Mouse (Mus musculus) cerebellum, adult 2 months (tissue): ENCODE measurements around the gene Olfr464. TPM values are rescaled to one million over a fixed set of nuclear protein-coding genes. Genes with fewer than 3 reads are reported as not detected.
"Not testable (repeated sequence)": the region's sequence is repeated elsewhere in the genome, so short reads cannot be mapped to it uniquely, and the experiment has no call there.

Experiments
- DNase-seq, 2 experiments: peaks; one replicate each; pipeline ENCODE4 v3.0.0; 2021
- H3K27ac ChIP-seq: fragments of 200-500 bp; 2 replicates; pipeline ENCODE4 v1.5.1; 2012; ENCODE audit warnings: low read length, control low read depth, inconsistent platforms; ENCODE audit not compliant: insufficient read depth
- H3K27me3 ChIP-seq: fragments of 200-500 bp; 2 replicates; pipeline ENCODE4 v1.6.1; 2012; ENCODE audit warnings: inconsistent platforms, mild to moderate bottlenecking, low read length, moderate library complexity; ENCODE audit not compliant: control insufficient read depth, insufficient read depth
- H3K4me1 ChIP-seq: fragments of 200-500 bp; 2 replicates; pipeline ENCODE4 v1.6.1; 2011; ENCODE audit warnings: low read length; ENCODE audit not compliant: control insufficient read depth, insufficient read depth
- H3K4me3 ChIP-seq: fragments of 200-500 bp; replicated peaks from 2 replicates; pipeline ENCODE3; 2011; ENCODE audit warnings: mild to moderate bottlenecking, low read depth, low read length, control low read depth; ENCODE audit not compliant: insufficient read depth
- CTCF ChIP-seq: fragments of 200-500 bp; IDR thresholded peaks from 2 replicates; pipeline ENCODE4 v1.5.1; 2011; ENCODE audit warnings: low read depth, mild to moderate bottlenecking, control low read depth, low read length, moderate library complexity, borderline replicate concordance; ENCODE audit not compliant: insufficient read depth
- POLR2A ChIP-seq: fragments of 200-500 bp; IDR thresholded peaks from 2 replicates; pipeline ENCODE4 v1.6.1; 2011; ENCODE audit warnings: low read length, control low read depth, borderline replicate concordance; ENCODE audit not compliant: insufficient read depth
- WGBS: fragments of 180-500 bp; shearing (Covaris S2); methylation state at CpG from one replicate; pipeline ENCODE4 v1.1.7; 2018; 5-methylcytosine and 5-hydroxymethylcytosine counted together
- polyA plus RNA-seq: library from polyadenylated mRNA; depleted of rRNA; stranded (reverse); fragments of >200 nt; gene quantifications from 2 replicates; pipeline ENCODE4 v1.2.3, GENCODE M21; 2012; rRNA removed

Gene Olfr464
- polyA plus RNA-seq, 1 experiment, result not detected

DNA sequence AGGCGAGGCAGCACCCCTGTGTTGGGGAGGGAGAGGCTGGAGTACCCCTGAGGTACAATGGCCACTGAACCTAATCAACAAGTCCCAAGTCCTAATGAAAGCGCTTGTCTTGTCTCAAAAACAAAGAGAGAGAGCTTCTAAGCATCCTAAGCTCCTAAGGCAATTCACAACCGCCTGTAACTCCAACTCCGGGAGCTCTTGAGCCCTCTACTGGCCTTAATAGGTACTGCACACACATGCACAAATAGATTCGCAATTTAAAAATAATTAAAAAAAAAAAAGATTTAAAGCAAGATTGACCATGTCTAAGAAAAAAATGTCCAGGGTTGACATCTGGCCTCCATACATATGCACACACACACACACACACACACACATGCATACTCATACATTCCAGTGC is 37.3 kb downstream of the Olfr464 start:
- H3K4me1 ChIP-seq, result no peaks in the 10 kb centered on the region
- H3K27me3 ChIP-seq, result no peaks in the 10 kb centered on the region
- DNase-seq, result no peak
- TF ChIP-seq CTCF (peak; percentile 31; the same call in 1 of the 2 replicates), POLR2A (no peak)
- no peak overlapping the region for H3K27ac ChIP-seq
- H3K4me3 ChIP-seq, result no peak overlapping the region
- 35% methylated on average over 5 of the region's 5 CpGs for WGBS

DNA sequence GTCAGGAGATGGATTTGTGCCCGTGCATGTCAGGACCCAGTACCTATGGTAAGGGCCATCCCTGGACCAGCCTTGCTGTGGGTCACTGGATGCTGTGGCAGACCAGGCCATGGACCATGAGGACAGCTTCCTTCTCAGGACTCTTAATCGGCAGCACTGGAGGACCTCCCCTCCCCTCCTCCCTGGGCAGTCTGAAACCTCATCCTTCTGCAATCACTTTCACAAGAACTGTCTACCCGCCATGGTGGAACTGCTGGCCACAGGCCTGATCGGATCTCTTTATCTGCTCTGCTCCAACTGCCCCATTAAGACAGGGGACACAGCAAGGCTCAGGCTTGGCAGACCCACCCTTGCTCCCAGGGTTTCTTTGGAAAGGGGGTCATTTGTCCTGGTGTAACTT is 39.1 kb downstream of the Olfr464 start:
- H3K27me3 ChIP-seq, result no peaks in the 10 kb centered on the region
- TF ChIP-seq CTCF (no peak), POLR2A (no peak)
- 63% methylated on average over 4 of the region's 4 CpGs for WGBS
- DNase-seq, result no peak
- no peak overlapping the region for H3K4me3 ChIP-seq
- no peaks in the 10 kb centered on the region for H3K4me1 ChIP-seq
- no peak overlapping the region for H3K27ac ChIP-seq

DNA sequence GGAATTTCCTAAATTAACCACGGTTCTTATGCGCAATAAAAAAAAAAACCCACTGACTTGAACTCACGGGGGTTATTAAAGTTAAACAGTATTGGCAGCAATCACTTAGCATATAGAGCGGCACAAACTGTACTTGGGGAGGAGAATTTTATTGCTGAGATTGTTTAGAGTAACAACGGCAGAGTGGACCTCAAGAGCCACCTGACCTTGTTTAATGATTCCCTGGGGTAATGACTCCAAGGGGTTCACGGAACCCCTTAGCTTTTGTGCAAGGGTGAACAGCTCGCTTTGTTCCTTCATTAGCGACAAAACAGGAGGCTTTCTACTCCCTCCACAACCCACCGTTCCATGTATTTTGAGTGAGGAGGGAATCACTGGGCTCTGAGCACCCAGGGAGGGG is 40.9 kb downstream of the Olfr464 start:
- TF ChIP-seq CTCF, result no peak
- no peak for TF ChIP-seq POLR2A
- Histone ChIP-seq H3K4me1 (no peaks in the 10 kb centered on the region), H3K4me3 (no peak overlapping the region), H3K27me3 (no peaks in the 10 kb centered on the region), H3K27ac (no peak overlapping the region)
- WGBS, result 75% methylated on average over 9 of the region's 9 CpGs
- DNase-seq, result no peak

DNA sequence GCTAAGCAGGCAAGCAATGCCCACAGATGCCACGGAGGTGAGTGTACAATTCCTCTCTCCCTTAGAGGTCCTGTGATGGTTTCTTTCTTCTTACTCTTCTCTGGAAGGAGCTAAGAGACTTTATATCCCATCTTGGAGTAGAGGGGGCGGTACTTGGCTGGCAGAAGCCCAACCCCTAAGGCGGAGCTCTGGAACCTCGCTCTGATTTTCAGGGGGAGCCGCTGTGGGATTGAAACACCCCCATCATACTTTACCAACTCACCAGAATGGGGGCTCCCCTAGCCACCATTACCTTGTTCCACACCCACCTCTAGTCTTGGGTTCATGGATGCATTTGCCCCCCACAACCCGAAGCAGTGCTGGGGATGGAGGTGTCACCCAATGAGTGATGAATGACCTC is 45.3 kb downstream of the Olfr464 start, which contains the start of gene Epx:
Epx (minus strand) TSS at position 101 of the 400 bp plus-strand sequence.
- no peaks in the 10 kb centered on the region for H3K27me3 ChIP-seq
- no peak within 1 kb of the TSS for H3K27ac ChIP-seq
- no peaks in the 10 kb centered on the region for H3K4me1 ChIP-seq
- WGBS, result 85% methylated on average over 6 of the region's 6 CpGs
- no peak within 1 kb of the TSS for H3K4me3 ChIP-seq
- DNase-seq, result no peak
- no peak for TF ChIP-seq POLR2A
- no peak for TF ChIP-seq CTCF

DNA sequence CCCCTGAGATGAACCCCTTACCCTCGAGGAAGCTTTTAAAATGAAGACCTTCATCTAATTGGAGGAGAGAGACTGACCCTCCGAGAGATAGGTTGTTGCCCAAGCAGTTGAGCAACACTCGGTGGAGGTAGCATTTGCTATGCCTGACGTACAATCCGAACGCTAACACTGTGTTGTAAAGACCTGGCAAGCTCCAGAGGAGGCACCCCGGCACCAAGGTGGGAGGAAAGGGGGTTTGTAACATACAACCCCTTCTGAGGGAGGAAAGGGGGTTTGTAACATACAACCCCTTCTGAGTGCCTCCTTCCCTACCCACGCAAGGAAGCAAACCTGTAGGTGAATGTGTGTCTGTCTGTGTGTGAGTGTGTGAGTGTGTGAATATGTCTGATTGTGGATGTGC is 49.0 kb downstream of the Olfr464 start:
- Histone ChIP-seq H3K4me3 (no peak overlapping the region), H3K27ac (no peak overlapping the region), H3K27me3 (no peaks in the 10 kb centered on the region), H3K4me1 (no peaks in the 10 kb centered on the region)
- 26% methylated on average over 8 of the region's 8 CpGs for WGBS
- TF ChIP-seq POLR2A, result no peak
- TF ChIP-seq CTCF, result no peak
- DNase-seq, result no peak

DNA sequence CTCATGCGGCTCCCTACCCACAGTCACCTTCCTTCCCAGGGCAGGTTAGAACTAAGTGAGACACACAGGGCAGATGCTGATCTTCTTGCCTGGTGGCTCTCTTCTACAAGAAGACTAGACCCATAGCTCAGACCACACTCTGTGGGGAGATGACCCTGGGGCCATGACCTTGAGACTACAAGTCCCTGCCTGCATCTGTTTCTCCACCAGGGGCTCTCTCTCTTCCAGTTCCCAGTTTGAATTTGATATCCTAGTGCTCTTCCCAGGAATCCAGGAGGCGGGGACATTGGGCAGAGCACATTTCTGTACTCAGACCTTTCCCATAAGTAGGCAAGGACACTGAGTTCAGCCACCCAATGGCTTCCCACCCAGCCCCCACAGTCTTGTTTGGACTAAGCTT is 50.7 kb downstream of the Olfr464 start:
- H3K27ac ChIP-seq, result no peak overlapping the region
- DNase-seq, result no peak
- no peaks in the 10 kb centered on the region for H3K27me3 ChIP-seq
- H3K4me1 ChIP-seq, result no peaks in the 10 kb centered on the region
- no peak overlapping the region for H3K4me3 ChIP-seq
- WGBS, result 84% methylated on average over 2 of the region's 2 CpGs
- TF ChIP-seq POLR2A, result no peak
- no peak for TF ChIP-seq CTCF

DNA sequence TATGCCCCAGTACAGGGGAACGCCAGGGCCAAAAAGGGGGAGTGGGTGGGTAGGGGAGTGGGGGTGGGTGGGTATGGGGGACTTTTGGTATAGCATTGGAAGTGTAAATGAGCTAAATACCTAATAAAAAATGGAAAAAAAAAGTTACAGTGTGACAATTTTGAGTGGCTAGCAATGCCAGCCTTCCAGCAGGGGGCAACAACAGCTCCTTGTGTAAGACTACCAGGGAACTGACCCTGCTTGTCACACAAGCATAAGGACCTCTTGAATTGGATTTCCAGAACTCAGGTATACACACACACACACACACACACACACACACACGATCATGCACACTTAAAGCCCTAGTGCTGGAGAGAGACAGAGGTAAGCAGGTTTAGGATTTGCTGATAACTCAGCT is 53.9 kb downstream of the Olfr464 start:
- not testable (repeated sequence) for H3K4me1 ChIP-seq, H3K4me3 ChIP-seq, H3K27ac ChIP-seq, H3K27me3 ChIP-seq, DNase-seq
- WGBS, result 89% methylated on average over 1 of the region's 2 CpGs

Other genes with a start within 250 kb of the Olfr464 start
- 155 and 158 TPM in 2 replicates for gene Supt4a, start 183.4 kb downstream of the Olfr464 start, polyA plus RNA-seq
- gene Tspoap1, start 160.4 kb downstream of the Olfr464 start, polyA plus RNA-seq, result 198 TPM in 2 replicates
- 0.08 and 0.11 TPM in 2 replicates for gene Mpo, start 127.4 kb downstream of the Olfr464 start, polyA plus RNA-seq
- gene Lpo, start 92.7 kb downstream of the Olfr464 start, polyA plus RNA-seq, result 4.5 and 6.5 TPM in 2 replicates
- 11.7 and 11.8 TPM in 2 replicates for gene Mks1, start 67.8 kb downstream of the Olfr464 start, polyA plus RNA-seq
- 1.4 and 3.0 TPM in 2 replicates for gene Epx, start 45.4 kb downstream of the Olfr464 start, polyA plus RNA-seq
- not detected in 2 replicates for gene Olfr462, start 28.7 kb downstream of the Olfr464 start, polyA plus RNA-seq
- not detected in 2 replicates for gene Olfr463, start 23.6 kb downstream of the Olfr464 start, polyA plus RNA-seq
- 453 and 497 TPM in 2 replicates for gene Dynll2, start 66.6 kb upstream of the Olfr464 start, polyA plus RNA-seq
- gene Srsf1, start 126.4 kb upstream of the Olfr464 start, polyA plus RNA-seq, result 350 and 367 TPM in 2 replicates
- gene Vezf1, start 147.3 kb upstream of the Olfr464 start, polyA plus RNA-seq, result 29.6 and 30.2 TPM in 2 replicates
- 41.6 and 42.0 TPM in 2 replicates for gene Cuedc1, start 177.1 kb upstream of the Olfr464 start, polyA plus RNA-seq